Mouse (Mus musculus): ENCODE results near the gene Kcnab2.

DNA sequence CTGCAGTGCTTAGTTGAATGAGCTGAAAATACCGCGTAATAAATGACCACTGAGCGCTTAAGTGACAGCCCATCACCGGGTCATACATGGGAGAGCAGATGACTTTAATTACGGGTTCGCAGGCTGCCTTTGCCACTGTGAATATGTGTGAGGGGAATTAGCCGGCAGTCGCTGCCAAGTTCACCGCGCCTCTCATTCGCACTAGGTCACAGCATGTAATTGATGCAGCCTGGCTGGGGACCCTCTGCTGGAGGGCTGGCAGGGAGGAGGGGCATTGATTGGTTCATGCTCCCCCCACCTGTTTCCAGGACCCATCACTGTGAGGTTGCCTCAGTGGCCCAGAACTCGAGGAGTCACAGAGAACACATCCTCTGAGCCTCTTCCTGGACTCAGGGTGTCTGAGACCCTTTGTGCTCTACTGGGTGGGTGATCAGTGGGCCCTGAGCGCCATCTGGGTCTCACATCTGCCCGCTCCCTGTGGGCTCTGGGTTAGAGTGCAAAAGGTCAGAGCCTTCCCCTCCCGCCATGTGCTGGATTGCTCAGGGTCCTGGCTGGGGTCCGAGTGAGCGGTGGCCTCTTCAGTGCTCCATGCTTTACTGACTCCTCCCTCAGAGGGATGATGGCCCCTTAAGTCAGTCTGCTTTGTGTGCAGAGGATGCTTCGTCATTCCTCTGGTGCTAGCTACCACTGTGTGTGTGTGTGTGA lies 34.7 kb upstream of the Kcnab2 start:
- no peak for TF ChIP-seq CTCF (IDR thresholded peaks at IDR 0.05)
- TF ChIP-seq EP300 (IDR thresholded peaks at IDR 0.05): no peak

All from lung, postnatal 0 days (tissue).